Mouse (Mus musculus) T-helper 2 cell (primary cell): Measurements from ENCODE around the gene Akt1s1.

Source experiments
- in situ Hi-C: fragments of 300-600 bp; cut with MboI, MseI; formaldehyde crosslinking; loops from one replicate; pipeline ENCODE4 v1.15.1; 2025; ENCODE audit warnings: high pct_unique_total_duplicates

Gene Akt1s1

GRCm38 (mm10) chr7:44852259-44853027 lies 3.7 kb downstream of the Akt1s1 start:
- in situ Hi-C loops: no loop called here

DNA sequence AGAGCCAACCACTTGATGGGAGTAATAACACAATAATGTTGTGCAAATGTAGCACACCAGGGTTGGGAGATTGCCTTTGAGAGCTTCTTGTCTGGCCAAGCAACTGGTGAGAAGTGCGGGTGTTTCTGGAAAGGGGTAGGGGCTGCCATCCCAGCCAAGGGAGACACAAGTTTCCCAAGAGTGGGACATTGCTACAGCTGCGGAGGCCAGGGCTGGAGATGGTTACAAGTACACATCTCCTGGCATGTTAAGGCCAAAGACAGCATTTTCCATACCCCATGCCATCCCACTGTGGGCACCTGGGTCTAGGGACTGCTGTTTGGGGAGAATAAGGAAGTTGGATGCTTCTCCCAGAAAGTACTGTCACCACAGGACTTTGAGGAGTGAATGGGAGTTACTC lies 4.3 kb downstream of the Akt1s1 start:
- in situ Hi-C loops: no loop called here

DNA sequence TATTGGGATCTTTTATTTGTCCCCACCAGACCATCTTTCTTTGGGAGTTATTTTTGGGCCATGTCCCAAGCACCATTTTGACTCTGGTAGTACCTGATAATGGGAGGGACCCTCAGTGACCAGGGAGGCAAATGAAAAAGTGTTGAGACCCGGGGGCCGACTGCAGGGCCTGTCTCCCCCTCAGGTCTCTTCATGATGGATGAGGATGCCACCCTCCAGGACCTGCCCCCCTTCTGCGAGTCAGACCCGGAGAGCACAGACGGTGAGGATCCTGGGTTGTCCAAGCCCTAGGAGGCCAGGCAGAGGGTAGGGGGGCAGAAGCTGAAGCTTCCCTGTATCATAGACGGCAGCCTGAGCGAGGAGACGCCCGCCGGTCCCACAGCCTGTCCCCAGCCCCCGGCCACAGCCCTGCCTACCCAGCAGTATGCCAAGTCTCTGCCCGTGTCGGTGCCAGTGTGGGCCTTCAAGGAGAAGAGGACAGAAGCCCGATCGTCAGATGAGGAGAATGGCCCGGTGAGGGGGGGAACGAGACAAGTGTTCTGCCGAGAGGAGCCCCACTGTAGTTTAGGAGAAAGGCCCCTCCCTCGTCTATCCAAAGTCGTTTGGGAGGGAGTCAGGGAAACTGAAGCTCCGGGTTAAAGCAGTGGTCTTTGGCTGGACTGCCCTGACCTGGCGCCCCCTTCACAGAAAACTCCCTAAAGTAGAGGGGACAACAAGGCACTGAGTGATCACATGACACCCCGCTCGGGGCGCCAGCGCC lies 5.0 kb downstream of the Akt1s1 start:
- in situ Hi-C loops: no loop called here

GRCm38 (mm10) chr7:44854356-44855031 lies 5.7 kb downstream of the Akt1s1 start:
- in situ Hi-C loops: no loop called here

- in situ Hi-C loops: no loop called here
Measured at GRCm38 (mm10) chr7:44855036-44855435, 6.2 kb downstream of the Akt1s1 start.

- in situ Hi-C loops: no loop called here
Measured at GRCm38 (mm10) chr7:44856265-44856916, 7.6 kb downstream of the Akt1s1 start.

- in situ Hi-C loops: no loop called here
Measured at GRCm38 (mm10) chr7:44857042-44857552, 8.3 kb downstream of the Akt1s1 start, which contains the start of gene Pnkp. Pnkp (plus strand) TSS chr7:44857139.

DNA sequence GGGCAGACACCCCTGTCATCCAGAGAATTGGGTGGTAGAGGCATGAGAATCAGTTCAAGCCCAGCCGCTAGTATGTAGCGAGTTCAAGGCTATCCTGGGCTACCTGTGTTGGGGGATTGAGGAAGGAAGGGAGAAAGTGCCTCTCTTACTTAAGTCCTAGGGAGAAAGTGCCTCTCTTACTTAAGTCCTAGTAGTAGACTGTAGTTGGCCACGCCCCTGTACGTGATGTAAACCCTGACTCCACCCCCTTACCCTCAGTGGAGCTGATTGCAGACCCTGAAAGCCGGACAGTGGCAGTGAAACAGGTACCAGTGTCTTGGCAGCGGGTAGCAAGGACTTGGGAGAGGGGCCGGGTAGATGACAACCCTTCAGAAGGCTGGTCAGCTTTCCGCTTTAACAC lies 9.1 kb downstream of the Akt1s1 start:
- in situ Hi-C loops: no loop called here

DNA sequence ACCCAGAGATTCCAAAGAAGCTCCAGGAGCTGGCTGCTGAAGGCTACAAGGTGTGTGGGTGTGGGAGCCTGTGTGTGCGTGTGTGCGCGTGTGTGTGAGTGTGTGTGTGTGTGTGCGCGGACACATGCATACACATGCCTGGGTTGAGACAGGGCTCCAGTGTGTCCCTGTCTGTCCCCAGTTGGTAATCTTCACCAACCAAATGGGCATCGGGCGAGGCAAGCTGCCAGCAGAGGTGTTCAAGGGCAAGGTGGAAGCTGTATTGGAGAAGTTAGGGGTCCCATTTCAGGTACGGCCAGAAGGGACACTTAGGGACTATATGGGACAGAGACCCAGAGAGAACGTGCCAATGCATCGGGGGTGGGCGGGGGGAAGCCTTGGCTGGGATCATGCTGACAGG lies 11.1 kb downstream of the Akt1s1 start:
- in situ Hi-C loops: no loop called here

DNA sequence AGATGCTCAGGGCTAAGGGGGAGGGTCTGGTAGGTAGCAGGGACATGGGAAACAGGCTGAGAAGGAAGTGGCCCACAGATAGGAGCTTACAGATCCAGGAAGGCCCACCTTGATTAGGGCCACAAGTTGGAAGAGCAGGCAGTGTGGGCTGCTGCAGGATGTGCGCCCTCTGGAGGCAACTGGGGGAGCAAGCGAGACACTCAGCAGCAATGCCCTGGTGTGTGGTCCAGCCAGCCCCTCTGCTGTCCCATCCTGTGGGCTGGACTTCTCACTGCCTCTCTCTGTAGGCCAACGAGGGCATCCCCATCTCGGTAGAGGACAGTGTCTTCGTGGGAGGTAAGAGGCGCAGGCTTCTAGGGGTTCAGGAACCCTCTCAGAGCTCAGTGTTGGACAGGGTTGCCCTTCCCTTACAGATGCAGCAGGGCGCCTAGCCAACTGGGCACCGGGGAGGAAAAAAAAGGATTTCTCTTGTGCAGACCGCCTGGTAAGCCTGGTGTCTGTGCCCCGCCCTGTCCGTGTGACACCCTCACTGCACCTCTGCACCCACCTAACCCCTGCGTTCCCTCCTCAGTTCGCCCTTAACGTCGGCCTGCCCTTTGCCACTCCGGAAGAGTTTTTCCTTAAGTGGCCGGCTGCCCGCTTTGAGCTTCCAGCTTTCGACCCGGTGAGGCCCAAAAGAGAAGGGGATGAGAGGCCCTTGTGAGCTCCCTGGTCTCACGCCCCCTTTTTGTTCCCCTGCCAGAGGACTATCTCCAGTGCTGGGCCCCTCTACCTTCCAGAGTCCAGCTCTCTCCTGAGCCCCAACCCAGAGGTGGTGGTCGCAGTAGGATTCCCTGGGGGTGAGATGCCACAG lies 12.0 kb downstream of the Akt1s1 start:
- in situ Hi-C loops: no loop called here

DNA sequence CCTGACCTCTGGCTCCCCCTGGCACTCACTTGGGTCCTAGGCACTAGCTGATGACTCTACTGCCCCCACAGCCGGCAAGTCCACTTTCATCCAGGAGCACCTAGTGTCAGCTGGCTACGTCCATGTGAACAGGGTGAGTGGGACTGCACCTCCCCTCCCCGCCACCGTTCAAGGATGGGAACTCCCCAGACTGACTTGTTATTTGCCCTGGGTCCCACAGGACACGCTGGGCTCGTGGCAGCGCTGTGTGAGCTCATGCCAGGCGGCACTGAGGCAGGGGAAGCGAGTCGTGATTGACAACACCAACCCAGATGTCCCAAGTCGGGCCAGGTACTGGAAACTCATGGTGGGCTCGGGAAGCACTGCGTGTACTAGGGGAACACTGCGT lies 12.6 kb downstream of the Akt1s1 start:
- in situ Hi-C loops: no loop called here

DNA sequence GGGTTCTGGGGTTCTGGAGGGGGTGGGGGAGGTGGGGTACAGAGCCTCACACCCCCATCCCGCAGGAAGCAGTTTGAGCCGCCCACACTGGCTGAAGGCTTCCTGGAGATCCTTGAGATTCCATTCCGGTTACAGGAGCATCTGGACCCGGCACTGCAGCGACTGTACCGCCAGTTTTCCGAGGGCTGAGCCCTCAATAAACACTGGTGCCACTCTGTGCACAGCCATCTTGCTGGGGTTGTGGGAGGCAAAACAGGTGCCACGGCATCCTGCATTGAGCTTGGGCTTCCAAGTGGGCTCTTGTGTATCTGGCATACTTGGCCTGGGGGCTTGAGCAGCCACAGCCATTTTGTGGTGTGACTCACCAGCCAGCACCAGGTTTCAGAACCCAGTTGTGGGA lies 13.6 kb downstream of the Akt1s1 start:
- in situ Hi-C loops: no loop called here

GRCm38 (mm10) chr7:44863210-44863609 lies 14.4 kb downstream of the Akt1s1 start:
- in situ Hi-C loops: no loop called here

DNA sequence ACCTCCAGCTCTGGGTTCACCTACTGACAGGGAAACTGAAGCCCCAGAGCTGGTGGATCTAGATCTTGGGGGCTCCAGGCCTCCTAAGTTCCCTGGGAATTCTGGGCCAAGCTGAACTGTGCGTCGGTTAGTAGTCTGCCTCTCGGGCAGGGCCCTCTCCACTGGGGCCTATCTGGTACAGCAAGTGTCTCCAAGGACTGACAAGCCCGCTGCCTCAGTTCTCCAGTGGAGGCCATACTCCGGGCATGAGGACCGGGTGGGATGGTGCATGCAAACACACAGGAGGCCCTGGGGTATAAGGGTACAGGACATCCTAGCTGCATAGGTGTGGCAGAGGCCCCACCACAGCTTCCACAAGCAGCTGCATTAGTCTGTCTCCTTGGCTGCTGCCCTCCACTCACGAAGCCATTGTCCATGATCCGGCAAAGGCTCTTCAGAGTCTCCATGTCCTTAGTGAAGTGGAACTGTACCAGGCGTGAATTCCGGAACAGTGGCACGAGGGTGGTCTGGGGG lies 15.2 kb downstream of the Akt1s1 start:
- in situ Hi-C loops: no loop called here

DNA sequence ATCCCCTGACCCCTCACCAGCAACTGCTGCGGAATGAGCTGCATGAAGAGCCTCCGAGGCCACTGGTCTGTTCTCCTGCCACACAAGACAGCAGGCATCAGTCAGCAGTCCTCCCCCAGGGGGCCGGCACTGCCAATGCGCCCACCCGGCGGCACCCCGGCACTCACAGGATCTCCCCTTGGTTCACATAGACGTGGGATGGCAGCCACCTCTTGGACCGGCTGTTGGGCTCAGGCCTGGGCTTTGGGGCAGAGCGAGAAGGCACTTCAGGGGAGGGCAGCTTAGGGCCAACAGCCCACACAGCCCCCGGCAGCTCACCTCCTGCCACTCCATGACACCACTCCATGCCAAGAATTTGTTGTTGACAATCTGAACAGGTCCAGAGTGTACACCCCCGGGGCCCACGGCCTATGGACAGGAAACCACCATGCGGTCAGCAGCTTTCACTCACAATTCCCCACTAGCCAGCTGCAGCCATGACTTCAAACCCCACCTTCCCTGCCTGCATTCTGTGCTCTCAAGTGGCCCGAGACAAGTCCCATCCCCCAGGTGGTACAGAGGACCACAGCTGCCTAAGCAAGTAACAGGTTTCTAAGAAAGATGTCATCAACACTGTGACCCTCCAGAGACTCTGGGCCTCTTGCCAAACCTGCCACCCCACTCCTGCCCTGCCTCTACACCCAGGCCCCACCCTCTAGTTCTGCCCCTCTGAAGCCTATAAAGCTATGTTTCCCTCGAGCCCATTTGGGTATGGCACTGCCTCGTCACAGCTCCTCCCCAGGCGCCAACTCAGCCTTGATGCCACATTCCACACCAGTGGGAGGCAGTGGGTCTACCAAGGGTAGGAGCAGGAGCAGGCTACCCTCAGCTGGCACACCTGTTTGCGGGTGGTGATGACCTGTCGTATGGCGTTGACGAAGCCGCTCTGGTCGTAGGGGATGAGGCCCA lies 16.1 kb downstream of the Akt1s1 start:
- in situ Hi-C loops: no loop called here

GRCm38 (mm10) chr7:44866276-44867009 lies 17.7 kb downstream of the Akt1s1 start:
- in situ Hi-C loops: no loop called here

DNA sequence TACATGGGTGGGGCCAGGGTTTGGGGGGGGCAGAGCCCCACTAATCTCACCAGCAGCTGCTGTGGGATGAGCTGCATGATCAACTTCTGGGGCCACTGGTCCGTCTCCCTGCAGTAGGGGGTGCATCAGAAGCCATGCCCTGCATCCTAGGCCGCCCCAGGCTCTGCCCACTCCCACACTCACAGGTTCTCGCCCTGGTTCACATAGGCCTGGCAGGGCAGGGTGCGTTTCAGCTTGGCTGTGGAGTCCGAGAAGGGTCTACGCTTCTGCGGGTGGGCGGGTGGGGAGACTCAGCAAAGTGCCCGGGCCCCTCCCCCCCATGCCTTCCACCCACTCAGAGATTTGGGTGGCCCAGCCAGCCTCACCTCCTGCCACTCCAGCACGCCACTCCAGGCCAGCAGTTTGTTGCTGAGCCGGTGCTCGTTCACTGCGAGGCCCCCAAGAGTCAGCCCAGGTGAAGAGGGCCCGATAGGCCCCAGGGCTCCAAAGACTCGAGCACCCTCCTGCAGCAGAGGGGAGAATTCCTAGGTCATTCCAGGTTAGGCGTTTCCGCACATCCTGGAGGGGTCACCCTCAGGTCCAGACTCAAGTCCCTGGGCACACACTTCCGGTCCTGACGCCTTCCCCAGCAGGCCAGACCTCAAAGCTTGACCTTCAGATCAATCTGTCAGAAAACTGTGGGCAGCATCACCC lies 18.4 kb downstream of the Akt1s1 start:
- in situ Hi-C loops: no loop called here

GRCm38 (mm10) chr7:44867802-44868201 lies 19.0 kb downstream of the Akt1s1 start:
- in situ Hi-C loops: no loop called here
